In the genomic region with DNA sequence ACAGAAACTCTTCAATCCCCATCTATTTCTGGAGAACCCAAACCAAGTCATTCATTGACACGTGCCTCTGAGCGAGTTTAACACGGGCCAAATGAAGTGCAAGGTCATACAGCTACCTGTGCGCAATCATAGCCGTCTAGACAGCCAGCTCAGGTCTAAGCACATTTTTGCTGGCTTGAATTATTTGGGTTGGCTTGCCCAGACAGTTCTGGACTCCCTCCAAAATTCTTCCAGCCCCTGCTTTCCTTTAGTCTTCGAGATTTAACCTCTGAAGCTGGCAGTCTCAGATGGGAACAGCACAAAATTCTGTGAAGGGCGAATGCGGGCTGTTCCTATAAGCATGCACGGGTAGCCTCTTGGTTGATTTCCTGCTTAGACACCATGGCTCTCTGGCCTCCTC, we compare ENCODE assay signal across 19 mouse cellular contexts.
DNase-seq lines count a peak whose midpoint lies in the region; ATAC-seq lines count a peak whose summit lies in the region.
"Had no signal": no experiment of that assay in that cellular context is flagged by ENCODE, and none has a peak within 500 bp of the region (broad histone marks: within the 10 kb centered on the region; RNA-seq: fewer than 3 reads in every experiment).

No protein-coding gene starts in this region.

- no peak overlapping the region for H3K4me3 ChIP-seq in heart, embryonic 13.5 days
- H3K4me3 ChIP-seq in heart, embryonic 11.5 days (ENCODE audit: low read depth, low read length), result no peak overlapping the region
- no peak overlapping the region for H3K4me3 ChIP-seq in kidney, embryonic 15.5 days (replicated peaks)
- H3K4me3 ChIP-seq: embryonic facial prominence, embryonic 15.5 days; hindbrain, embryonic 10.5 days; liver, embryonic 15.5 days; midbrain, embryonic 15.5 days; myocyte had no signal

- no peaks in the 10 kb centered on the region for H3K9me3 ChIP-seq in heart, embryonic 13.5 days
- no peaks in the 10 kb centered on the region for H3K9me3 ChIP-seq in heart, embryonic 11.5 days (replicated peaks; ENCODE audit: control insufficient read depth, low read length)
- H3K9me3 ChIP-seq in kidney, embryonic 15.5 days (replicated peaks), result no peaks in the 10 kb centered on the region
- H3K9me3 ChIP-seq: embryonic facial prominence, embryonic 15.5 days; hindbrain, embryonic 10.5 days; liver, embryonic 15.5 days; midbrain, embryonic 15.5 days had no signal

- H3K4me1 ChIP-seq in heart, embryonic 13.5 days, result peaks cover 19% of the 10 kb centered on the region
- no peaks in the 10 kb centered on the region for H3K4me1 ChIP-seq in heart, embryonic 11.5 days (ENCODE audit: control insufficient read depth, insufficient read depth, low read length)
- H3K4me1 ChIP-seq in kidney, embryonic 15.5 days, result no peaks in the 10 kb centered on the region
- H3K4me1 ChIP-seq: embryonic facial prominence, embryonic 15.5 days; liver, embryonic 15.5 days; midbrain, embryonic 15.5 days had no signal

- 69% methylated on average over 9 of the region's 9 CpGs for WGBS in heart, embryonic 13.5 days
- 81% methylated on average over 9 of the region's 9 CpGs for WGBS in heart, embryonic 11.5 days (ENCODE audit: insufficient replicate concordance)
- WGBS in kidney, embryonic 15.5 days, result 73% methylated on average over 9 of the region's 9 CpGs

- H3K36me3 ChIP-seq in heart, embryonic 13.5 days, result no peaks in the 10 kb centered on the region
- no peaks in the 10 kb centered on the region for H3K36me3 ChIP-seq in heart, embryonic 11.5 days (ENCODE audit: control insufficient read depth, insufficient read depth, low read length)
- H3K36me3 ChIP-seq in kidney, embryonic 15.5 days, result no peaks in the 10 kb centered on the region
- H3K36me3 ChIP-seq: embryonic facial prominence, embryonic 15.5 days; hindbrain, embryonic 10.5 days; liver, embryonic 15.5 days; midbrain, embryonic 15.5 days had no signal

- no peak overlapping the region for H3K9ac ChIP-seq in heart, embryonic 13.5 days
- no peak overlapping the region for H3K9ac ChIP-seq in heart, embryonic 11.5 days (ENCODE audit: low read depth, low read length)
- H3K9ac ChIP-seq in kidney, embryonic 15.5 days, result no peak overlapping the region
- H3K9ac ChIP-seq: embryonic facial prominence, embryonic 15.5 days; liver, embryonic 15.5 days; midbrain, embryonic 15.5 days had no signal

- DNase-seq in kidney, adult 18-20 months, result peak; percentile 11
- DNase-seq in NIH3T3 (ENCODE audit: low read depth), result peak; percentile 58
- peak; percentile 72 for DNase-seq in fibroblast of lung, adult 2 months (ENCODE audit: low read depth)
- no peak for DNase-seq in frontal cortex, postnatal 36 days (ENCODE audit: low spot score in 2 of 2)
- no peak for DNase-seq in frontal cortex, postnatal 14 days (ENCODE audit: low spot score in 2 of 2)
- DNase-seq: adrenal gland, adult 2 months; cerebellum, adult 9-10 months; gastrocnemius, postnatal 10 days; heart, adult 18-20 months; lung, postnatal 10 days; thymus, postnatal 25 days had no signal

- no peak overlapping the region for H3K4me2 ChIP-seq in heart, embryonic 13.5 days
- no peak overlapping the region for H3K4me2 ChIP-seq in heart, embryonic 11.5 days
- H3K4me2 ChIP-seq in kidney, embryonic 15.5 days, result no peak overlapping the region
- H3K4me2 ChIP-seq: embryonic facial prominence, embryonic 15.5 days; liver, embryonic 15.5 days; midbrain, embryonic 15.5 days had no signal

- no peaks in the 10 kb centered on the region for H3K27me3 ChIP-seq in heart, embryonic 13.5 days (replicated peaks)
- no peaks in the 10 kb centered on the region for H3K27me3 ChIP-seq in heart, embryonic 11.5 days (ENCODE audit: control insufficient read depth, insufficient read depth, low read length)
- H3K27me3 ChIP-seq in kidney, embryonic 15.5 days, result no peaks in the 10 kb centered on the region
- H3K27me3 ChIP-seq: embryonic facial prominence, embryonic 15.5 days; liver, embryonic 15.5 days; midbrain, embryonic 15.5 days had no signal

- peak overlapping the region; percentile 43 for H3K27ac ChIP-seq in heart, embryonic 13.5 days (replicated peaks)
- no peak overlapping the region for H3K27ac ChIP-seq in heart, embryonic 11.5 days (ENCODE audit: low read depth, low read length)
- no peak overlapping the region for H3K27ac ChIP-seq in kidney, embryonic 15.5 days
- H3K27ac ChIP-seq: embryonic facial prominence, embryonic 15.5 days; hindbrain, embryonic 10.5 days; liver, embryonic 15.5 days; midbrain, embryonic 15.5 days had no signal

- no peak for ATAC-seq in heart, embryonic 13.5 days (ENCODE audit: extremely low read depth, insufficient number of reproducible peaks, low FRiP score, low TSS enrichment)
- ATAC-seq in heart, embryonic 11.5 days (replicated peaks; ENCODE audit: insufficient number of reproducible peaks, low FRiP score, low TSS enrichment), result no peak
- no peak for ATAC-seq in kidney, embryonic 15.5 days (replicated peaks; ENCODE audit: low FRiP score)
- ATAC-seq: midbrain, embryonic 15.5 days had no signal

Comparison
In these comparisons a context has a peak if more than half of its experiments do, and no peak if none do; other contexts are left out.
1. DNase-seq: peak in kidney, adult 18-20 months (single experiment), NIH3T3 (single experiment) and fibroblast of lung, adult 2 months (single experiment); none in frontal cortex, postnatal 36 days (0 of 2) and frontal cortex, postnatal 14 days (0 of 2).